8 mouse cellular contexts compared by ENCODE assay signal in genomic region chr9:65128123-65128815, GRCm38 (mm10). TPM values are rescaled to one million over a fixed set of nuclear protein-coding genes. Genes with fewer than 3 reads are reported as not detected.
DNase-seq lines count a peak whose midpoint lies in the region; ATAC-seq and TF ChIP-seq lines count a peak whose summit lies in the region.

No protein-coding gene starts in this region.

- peaks cover 23% of the 10 kb centered on the region for H3K36me3 ChIP-seq in hindbrain, embryonic 13.5 days
- H3K36me3 ChIP-seq in liver, embryonic 14.5 days (replicated peaks; ENCODE audit: control insufficient read depth, insufficient read depth, low read depth) = no peaks in the 10 kb centered on the region
- H3K36me3 ChIP-seq in neural tube, embryonic 12.5 days = peaks cover 5% of the 10 kb centered on the region

- 10% methylated on average over 25 of the region's 25 CpGs for WGBS in hindbrain, embryonic 13.5 days
- 7% methylated on average over 25 of the region's 25 CpGs for WGBS in liver, embryonic 14.5 days (ENCODE audit: insufficient replicate concordance)
- 9% methylated on average over 25 of the region's 25 CpGs for WGBS in neural tube, embryonic 12.5 days

- intact Hi-C loops in left cerebral cortex, postnatal 4 days (cut with DNase I) = no loop called here

- no peak overlapping the region for H3K9ac ChIP-seq in hindbrain, embryonic 13.5 days
- no peak overlapping the region for H3K9ac ChIP-seq in liver, embryonic 14.5 days (replicated peaks)
- H3K9ac ChIP-seq in neural tube, embryonic 12.5 days = no peak overlapping the region

- H3K4me2 ChIP-seq in hindbrain, embryonic 13.5 days = peak overlapping the region; percentile 21
- H3K4me2 ChIP-seq in liver, embryonic 14.5 days (ENCODE audit: low read depth) = peak overlapping the region; percentile 53
- peak overlapping the region; percentile 47 for H3K4me2 ChIP-seq in neural tube, embryonic 12.5 days (replicated peaks)

- no peak overlapping the region for H3K4me3 ChIP-seq in hindbrain, embryonic 13.5 days
- peak overlapping the region; percentile 0 to 10; a peak in 1 of 4 replicates for H3K4me3 ChIP-seq in liver, embryonic 14.5 days (ENCODE audit: insufficient read depth in 1 of 2, low read depth in 2 of 2, low read length in 2 of 2)
- H3K4me3 ChIP-seq in neural tube, embryonic 12.5 days = no peak overlapping the region

- peaks cover 13% of the 10 kb centered on the region for H3K4me1 ChIP-seq in hindbrain, embryonic 13.5 days (replicated peaks)
- H3K4me1 ChIP-seq in liver, embryonic 14.5 days (replicated peaks; ENCODE audit: control insufficient read depth in 2 of 2, insufficient read depth in 2 of 2, low read length in 1 of 2) = no peaks in the 10 kb centered on the region
- H3K4me1 ChIP-seq in neural tube, embryonic 12.5 days = peaks cover 15% of the 10 kb centered on the region

- TF ChIP-seq CTCF in liver, embryonic 14.5 days (IDR thresholded peaks at IDR 0.05; ENCODE audit: low read depth) = peak; percentile 65

- no peak for TF ChIP-seq EP300 in liver, embryonic 14.5 days (IDR thresholded peaks at IDR 0.05; ENCODE audit: low read depth)

- peaks cover 13% of the 10 kb centered on the region for H3K27me3 ChIP-seq in hindbrain, embryonic 13.5 days
- peaks cover 12% of the 10 kb centered on the region for H3K27me3 ChIP-seq in liver, embryonic 14.5 days (ENCODE audit: control insufficient read depth, insufficient read depth, low read length)
- H3K27me3 ChIP-seq in neural tube, embryonic 12.5 days (replicated peaks) = peaks cover 5% of the 10 kb centered on the region; the same call in 1 of the 2 replicates

- no peaks in the 10 kb centered on the region for H3K9me3 ChIP-seq in hindbrain, embryonic 13.5 days
- no peaks in the 10 kb centered on the region for H3K9me3 ChIP-seq in liver, embryonic 14.5 days (ENCODE audit: control insufficient read depth, low read length)
- H3K9me3 ChIP-seq in neural tube, embryonic 12.5 days = no peaks in the 10 kb centered on the region

- peak; percentile 67 for DNase-seq in left cerebral cortex, postnatal 4 days
- DNase-seq in left cerebral cortex, adult 9 months (ENCODE audit: low spot score in 2 of 2) = no peak
- DNase-seq in liver, embryonic 14.5 days (ENCODE audit: low read depth in 3 of 3, low spot score in 3 of 3) = peak in 1 of 3 experiments; percentile 20
- no peak for DNase-seq in gastrocnemius, postnatal 4 days (ENCODE audit: low spot score in 2 of 2)
- DNase-seq in cerebellum, adult 18-20 months = no peak

- H3K27ac ChIP-seq in hindbrain, embryonic 13.5 days = no peak overlapping the region
- no peak overlapping the region for H3K27ac ChIP-seq in liver, embryonic 14.5 days
- H3K27ac ChIP-seq in neural tube, embryonic 12.5 days = no peak overlapping the region

- peak; percentile 70 for ATAC-seq in common myeloid progenitor, adult 5-6 weeks (replicated peaks; ENCODE audit: low read depth, poor library complexity, severe bottlenecking)
- ATAC-seq in hindbrain, embryonic 13.5 days (ENCODE audit: low FRiP score) = no peak
- peak; percentile 31; the same call in 1 of the 2 replicates for ATAC-seq in liver, embryonic 14.5 days (ENCODE audit: insufficient read depth)
- ATAC-seq in neural tube, embryonic 12.5 days (ENCODE audit: low FRiP score, low read depth) = peak; percentile 39

RNA-seq across cellular contexts. Expression of gene Igdcc3, which starts 12.7 kb away (rescaled TPM):
- 1 to 10 TPM; 5.1 to 6.0 TPM for total RNA-seq in left cerebral cortex, postnatal 4 days (2021)
- not detected in 2 replicates for total RNA-seq in common myeloid progenitor, adult 5-6 weeks (2017)
- polyA plus RNA-seq in hindbrain, embryonic 13.5 days (2015; fragmentation: Nextera tagmentation; extraction: Ambion mirVana) = 13.8 and 15.5 TPM in 2 replicates
- 0.06 and 0.10 TPM in 2 replicates for polyA plus RNA-seq in liver, embryonic 14.5 days (2012; rRNA removed)
- polyA plus RNA-seq in liver, embryonic 14.5 days (2014; fragmentation: Nextera tagmentation; extraction: Ambion mirVana) = 0.06 and 0.13 TPM in 2 replicates
- 32.6 and 36.4 TPM in 2 replicates for polyA plus RNA-seq in neural tube, embryonic 12.5 days (2016; fragmentation: Nextera tagmentation; extraction: Ambion mirVana)
- total RNA-seq in gastrocnemius, postnatal 4 days (2021) = under 1 TPM; 0.88 to 0.91 TPM

RNA-seq across cellular contexts. Expression of gene Igdcc4, which starts 27.0 kb away (rescaled TPM):
- total RNA-seq in left cerebral cortex, postnatal 4 days (2021) = 10 to 100 TPM; 40.6 to 42.0 TPM
- 0.15 and 0.41 TPM in 2 replicates for total RNA-seq in common myeloid progenitor, adult 5-6 weeks (2017)
- polyA plus RNA-seq in hindbrain, embryonic 13.5 days (2015; fragmentation: Nextera tagmentation; extraction: Ambion mirVana) = 9.7 TPM in 2 replicates
- 4.6 and 4.9 TPM in 2 replicates for polyA plus RNA-seq in liver, embryonic 14.5 days (2012; rRNA removed)
- 4.5 and 5.4 TPM in 2 replicates for polyA plus RNA-seq in liver, embryonic 14.5 days (2014; fragmentation: Nextera tagmentation; extraction: Ambion mirVana)
- polyA plus RNA-seq in neural tube, embryonic 12.5 days (2016; fragmentation: Nextera tagmentation; extraction: Ambion mirVana) = 10.3 and 11.7 TPM in 2 replicates
- 100 to 1,000 TPM; 152 to 153 TPM for total RNA-seq in gastrocnemius, postnatal 4 days (2021)

Comparison
In these comparisons a context has a peak if more than half of its experiments do, and no peak if none do; other contexts are left out.
1. H3K4me3 ChIP-seq: peak in liver, embryonic 14.5 days (2 of 2); none in hindbrain, embryonic 13.5 days (single experiment) and neural tube, embryonic 12.5 days (single experiment).
2. RNA of gene Igdcc4, which starts 27.0 kb away (total RNA-seq): 152 to 153 TPM in gastrocnemius, postnatal 4 days and 40.6 to 42.0 TPM in left cerebral cortex, postnatal 4 days; 0.15 to 0.41 TPM in common myeloid progenitor, adult 5-6 weeks; every median in the first group is over 10 times any median in the second.
3. Peak in every context shown above with its lines, with median percentiles within 50 percentile points of each other: H3K4me2 ChIP-seq.